Mouse (Mus musculus): ENCODE data around the gene Hbp1.

DNA sequence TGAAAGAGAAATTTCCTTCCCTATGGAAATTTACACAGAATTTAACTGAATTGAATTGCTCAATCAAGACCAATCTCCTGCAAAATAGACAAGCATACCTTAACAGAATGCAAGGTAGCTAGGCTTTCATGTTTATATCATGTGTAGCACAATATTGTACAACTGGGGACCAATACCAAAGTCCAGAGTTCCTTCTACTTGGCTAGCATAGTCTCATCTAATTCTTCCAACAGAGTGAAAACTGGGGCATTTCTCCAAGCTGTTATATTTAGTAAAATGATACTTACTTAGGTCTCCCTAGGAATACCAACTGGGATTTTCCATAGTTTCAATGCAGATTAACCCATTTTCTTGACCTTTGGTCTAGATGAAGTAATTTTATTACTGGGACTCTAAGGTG lies 11.3 kb downstream of the Hbp1 start:
- TF ChIP-seq CTCF (IDR thresholded peaks at IDR 0.05; ENCODE audit: extremely low read depth, insufficient read depth, insufficient read length, insufficient replicate concordance): no peak
- TF ChIP-seq POLR2A (IDR thresholded peaks at IDR 0.05; ENCODE audit: low read depth, low read length): no peak

Data from spleen, adult 2 months (tissue).